Mouse (Mus musculus) layer of hippocampus, adult 18-20 months (tissue): Measurements from ENCODE around the gene Bhlhe23. TPM values are rescaled to one million over a fixed set of nuclear protein-coding genes. Genes with fewer than 3 reads are reported as not detected.

Experiments
- DNase-seq, 2 experiments: peaks; one replicate each; pipeline ENCODE4 v3.0.0; 2022; ENCODE audit warnings: low spot score in 2 of 2
- total RNA-seq, 2 experiments: library from RNA; stranded (reverse); gene quantifications; 2 replicates each; pipeline ENCODE4 v1.2.3; 2021

Bhlhe23 gene
- total RNA-seq, 2 experiments from 2014 or later = not detected

DNA sequence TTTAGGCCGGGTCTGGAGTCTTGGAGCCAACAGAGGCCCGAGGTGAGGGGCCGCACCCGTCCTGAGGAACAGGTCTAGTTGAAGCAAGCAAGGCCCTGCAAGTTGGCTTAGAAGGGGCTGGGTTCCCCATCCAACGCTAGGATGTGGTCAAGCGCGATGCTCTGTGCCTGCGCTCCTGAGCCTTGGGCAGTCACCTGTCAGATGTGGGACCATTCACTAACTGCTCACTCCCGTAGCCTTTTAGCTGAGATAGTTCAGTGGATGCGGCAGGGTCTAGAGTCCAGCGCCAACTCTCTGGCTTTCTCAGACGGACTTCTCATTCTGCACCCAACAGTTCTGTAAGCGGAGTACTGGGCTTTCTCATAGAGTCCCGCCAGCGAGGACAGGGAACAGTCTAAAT lies 1.1 kb downstream of the Bhlhe23 start:
- DNase-seq = no peak

DNA sequence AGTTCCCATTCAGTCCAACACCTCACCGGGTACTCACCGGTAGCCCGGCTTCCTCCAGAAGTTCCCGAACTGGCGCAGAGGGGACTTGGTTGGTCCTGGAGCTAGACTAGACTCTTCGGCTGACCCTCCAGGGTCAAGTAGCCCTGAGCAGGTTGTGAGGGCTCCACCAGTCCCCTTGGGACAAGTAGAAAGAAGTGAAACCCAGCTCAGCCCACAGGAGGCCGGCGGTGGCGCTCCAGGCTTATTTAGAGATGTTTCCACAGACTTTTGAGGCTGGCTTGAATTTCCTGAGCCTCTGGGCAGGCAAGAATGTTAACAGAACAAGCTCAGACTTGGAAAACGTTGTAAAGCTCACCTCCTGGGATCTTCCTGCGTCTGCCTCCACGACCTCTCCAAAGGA lies 1.5 kb downstream of the Bhlhe23 start:
- DNase-seq = no peak

DNA sequence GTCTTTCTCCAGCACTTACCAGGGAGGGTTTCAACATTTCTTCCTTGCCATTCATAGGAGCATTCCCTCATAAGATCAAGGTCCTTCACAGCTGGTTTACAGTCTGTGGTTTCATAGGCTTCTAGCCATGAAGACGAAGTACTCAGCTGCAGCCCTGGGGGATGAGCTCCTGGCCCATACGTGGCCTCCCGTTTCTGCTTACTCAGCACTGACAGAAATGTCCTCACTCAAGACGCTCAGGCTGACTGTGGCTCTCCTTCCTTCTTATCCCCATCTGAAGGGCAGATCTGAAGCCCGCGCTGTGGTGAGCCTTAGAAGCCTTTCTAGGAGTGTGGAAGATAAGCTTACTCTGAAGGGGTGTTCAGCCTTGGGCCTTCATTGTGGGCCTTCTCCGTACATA lies 11.0 kb downstream of the Bhlhe23 start:
- no peak for DNase-seq

DNA sequence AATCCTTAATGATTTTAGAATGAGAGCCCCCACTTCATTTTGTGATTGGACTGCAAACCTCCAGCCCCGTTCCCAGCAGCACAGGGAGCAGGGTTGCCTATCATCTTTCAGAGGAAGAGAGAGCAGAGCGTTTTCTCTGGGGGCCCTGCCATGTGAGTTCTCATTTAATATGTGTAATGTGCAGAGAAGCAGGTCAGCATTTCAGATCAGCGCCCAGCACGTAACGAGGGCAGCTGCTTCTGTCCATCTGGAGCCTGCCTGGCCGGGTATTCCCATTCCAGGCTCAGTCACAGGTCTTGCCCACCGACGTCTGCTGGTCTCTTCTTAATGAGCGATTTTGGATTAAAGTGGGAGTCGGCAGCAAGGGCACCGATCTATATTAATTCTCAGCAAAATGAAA lies 11.7 kb downstream of the Bhlhe23 start:
- DNase-seq = no peak

DNA sequence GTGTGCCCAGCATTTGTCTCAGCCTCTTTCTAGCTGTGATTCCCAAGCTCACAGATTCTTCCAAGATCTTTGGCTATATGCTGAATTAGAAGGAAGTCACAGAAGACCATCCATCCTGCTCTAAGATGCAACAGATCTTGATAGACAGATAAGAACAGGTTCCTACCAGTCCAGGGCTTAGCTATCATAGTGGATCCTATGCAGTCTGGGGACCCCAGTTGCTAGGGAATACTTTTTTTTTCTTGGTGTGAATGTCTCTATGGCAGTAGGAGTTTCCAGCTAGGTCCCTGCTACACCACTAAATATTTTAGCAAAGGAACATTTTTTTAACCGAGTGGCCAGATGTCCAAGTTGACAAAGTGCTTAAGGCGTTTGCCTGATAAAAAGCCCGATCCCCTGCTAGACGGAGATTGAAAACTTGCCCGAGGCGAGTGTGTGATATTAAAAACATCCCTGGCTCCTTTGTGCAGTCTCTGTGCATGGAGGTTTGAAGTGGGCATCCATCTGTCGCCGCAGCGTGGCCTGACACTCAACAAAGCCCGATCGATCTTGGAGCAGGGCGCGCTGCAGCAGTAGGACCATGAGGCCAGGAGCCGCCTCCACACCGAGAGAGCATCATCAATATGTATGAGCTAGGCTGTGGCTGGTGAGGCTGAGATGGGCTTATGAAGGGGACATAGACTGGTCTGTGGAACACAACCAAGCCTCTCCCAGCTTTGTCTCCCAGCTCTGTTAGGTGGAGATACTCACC lies 18.0 kb downstream of the Bhlhe23 start:
- DNase-seq = no peak

DNA sequence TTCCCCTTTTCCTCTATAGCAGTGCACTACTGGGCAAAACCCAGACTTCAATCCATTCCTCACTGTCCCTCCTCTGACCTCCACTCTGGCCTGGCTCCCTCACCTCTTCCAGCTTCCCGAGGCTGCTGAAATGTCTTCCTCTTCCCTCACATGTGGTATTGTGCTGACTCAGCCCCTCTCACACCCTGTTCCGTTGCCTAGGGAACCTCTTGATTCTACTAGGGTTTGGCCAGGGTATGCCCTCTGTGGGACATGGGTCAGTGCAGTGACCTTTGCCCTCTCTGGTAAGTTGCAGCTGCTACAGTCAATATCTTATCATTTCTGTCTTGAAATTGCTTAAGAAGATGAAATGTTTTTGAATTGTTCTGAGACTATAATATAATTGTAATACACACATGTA lies 19.9 kb downstream of the Bhlhe23 start:
- DNase-seq = no peak

DNA sequence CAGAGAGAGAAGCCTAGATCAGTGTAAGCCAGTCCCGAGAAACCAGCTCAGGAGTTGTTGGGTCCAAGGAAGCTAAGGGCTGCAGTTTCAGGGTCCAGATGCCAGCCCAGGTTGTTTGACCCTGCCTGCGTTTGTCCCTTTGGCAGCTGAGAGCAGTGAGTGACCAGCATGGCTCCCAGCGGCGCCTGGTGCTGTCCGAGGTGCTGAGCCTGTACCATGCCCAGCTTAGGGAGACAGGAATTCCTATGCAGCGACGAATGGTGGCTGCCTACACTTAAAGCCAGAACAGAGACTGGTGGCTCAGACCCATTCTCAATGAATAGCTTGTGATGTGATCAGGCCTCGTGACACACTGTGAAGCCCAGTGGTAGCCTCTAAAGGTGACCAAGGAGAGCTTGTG lies 20.8 kb downstream of the Bhlhe23 start:
- DNase-seq = no peak

DNA sequence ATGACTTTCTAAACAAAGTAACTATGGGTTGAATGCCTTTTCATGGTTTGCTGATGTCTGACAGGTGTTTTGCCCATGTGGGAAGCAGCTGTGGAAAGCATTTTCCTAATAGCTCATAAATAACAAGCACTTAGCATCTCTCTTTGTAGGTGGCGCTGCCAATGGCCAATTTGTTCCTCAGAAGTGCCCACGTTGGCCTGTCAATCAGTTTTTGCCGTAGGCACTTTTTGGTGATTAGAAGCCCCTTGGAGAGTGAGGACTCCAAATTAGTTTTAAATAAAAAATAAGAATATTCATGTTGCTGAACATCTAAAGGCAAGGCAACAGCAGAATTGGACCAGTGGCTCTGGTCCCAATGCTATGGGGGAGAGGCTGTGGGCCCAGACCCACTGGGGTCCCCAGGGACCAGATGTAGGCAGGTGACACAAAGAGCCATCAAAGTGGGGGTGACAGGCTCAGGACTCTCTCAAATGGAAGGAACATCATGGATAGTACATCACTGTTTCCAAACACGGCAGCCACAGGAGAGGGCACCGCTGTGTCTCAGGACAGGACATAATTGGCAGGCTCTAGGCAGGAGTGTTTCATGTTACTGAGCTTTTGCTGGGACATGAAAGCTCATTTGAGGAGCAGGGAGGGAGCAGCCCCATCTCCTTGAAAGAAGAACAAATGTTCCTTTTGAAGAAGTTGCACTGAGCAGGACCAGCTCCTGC lies 21.6 kb downstream of the Bhlhe23 start:
- DNase-seq = no peak

DNA sequence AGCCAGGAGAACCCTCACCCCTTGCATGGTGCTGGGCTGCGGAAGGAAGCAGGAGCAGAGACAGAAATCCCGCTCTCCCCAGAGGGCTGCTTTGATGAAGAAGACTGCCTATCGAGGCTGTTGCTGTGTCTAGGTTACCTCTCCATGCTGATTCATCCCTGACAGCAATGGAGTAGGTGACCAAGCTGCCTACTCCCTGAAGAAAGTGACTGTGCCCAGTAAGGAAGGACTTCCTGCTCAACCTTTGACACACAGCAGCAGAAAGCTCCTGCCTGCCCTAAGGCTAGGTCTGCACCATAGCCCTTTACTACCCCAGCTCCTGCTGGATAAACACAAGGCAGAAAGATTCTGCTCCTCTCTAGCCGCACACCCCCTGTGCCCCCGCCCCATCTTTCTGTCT lies 27.8 kb downstream of the Bhlhe23 start:
- no peak for DNase-seq

DNA sequence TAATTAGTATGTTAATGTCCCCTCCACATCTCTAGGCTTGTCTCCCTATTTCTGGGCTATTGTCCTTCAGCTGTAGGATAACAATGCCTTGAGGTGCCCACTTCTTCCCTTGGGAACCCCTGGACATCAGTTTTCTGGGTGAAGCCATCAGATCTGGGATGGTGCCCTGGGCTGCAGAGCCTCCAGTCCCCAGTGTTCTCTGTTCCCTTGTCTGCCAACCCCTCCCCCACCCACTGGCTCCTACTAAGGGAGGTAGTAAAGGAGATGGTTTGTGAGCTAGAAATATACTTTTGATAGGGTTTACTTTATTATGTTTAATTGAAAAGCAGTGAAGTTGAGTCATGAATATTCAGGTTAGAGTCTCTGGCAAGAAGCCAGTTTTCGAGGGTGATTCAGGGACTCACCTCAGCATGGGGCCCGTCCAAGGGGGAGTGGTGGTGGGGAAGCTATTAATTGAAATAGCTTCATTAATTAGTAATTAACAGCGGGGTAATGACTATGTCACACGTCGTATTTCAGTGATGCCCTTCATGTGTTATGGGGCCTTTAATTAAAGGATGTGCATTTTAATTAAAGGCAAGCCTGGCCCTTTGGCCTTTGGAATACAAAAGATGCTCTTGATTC lies 30.0 kb downstream of the Bhlhe23 start:
- no peak for DNase-seq

DNA sequence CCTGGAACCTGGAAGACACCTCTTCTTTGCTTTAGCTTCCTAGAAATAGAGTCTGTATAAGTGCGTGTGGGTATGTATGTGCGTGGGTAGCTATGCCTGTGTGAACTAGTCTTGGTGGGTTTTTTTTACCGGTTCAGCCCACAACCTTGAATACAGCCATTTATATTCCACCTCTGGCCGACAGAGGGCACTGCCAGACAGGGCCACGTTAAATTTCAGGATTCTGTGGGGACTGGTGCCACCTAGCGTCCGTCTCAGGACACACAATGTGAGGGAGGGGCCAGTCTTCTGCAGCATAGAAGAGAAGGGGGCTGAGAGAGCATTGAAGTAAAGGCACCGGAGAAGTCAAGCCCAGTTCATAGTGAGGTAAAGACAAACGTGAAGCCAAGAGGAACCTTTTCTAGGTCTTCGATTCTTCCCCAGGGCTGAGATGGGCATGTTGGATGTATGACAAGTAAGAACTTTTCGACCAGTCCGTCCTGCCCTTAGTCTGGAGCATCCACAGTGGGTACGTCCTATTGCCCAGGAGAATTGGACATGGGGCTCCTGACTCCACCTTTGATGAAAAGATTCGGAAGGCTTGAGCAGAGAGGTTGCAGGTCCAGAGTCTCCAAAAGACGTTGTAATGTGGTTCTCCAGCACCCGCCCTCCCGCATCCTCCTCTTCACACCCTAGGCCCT lies 31.3 kb downstream of the Bhlhe23 start:
- DNase-seq = peak; percentile 75 to 92

DNA sequence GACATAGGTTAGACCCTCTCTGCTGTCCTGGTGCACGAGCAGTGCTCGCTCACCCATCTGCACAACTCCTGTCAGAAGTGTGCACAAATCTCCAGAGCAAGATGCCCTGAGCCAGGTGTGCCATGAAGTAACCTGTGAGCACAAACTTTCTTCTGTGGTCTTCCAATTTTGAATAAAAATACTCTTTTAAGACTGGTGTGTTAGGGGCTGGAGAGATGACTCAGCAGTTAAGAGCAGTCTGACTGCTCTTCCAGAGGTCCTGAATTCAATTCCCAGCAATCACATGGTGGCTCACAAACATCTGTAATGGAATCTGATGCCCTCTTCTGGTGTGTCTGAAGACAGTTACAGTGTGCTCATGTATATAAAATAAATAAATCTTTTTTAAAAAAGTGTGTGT lies 33.4 kb downstream of the Bhlhe23 start:
- no peak for DNase-seq

DNA sequence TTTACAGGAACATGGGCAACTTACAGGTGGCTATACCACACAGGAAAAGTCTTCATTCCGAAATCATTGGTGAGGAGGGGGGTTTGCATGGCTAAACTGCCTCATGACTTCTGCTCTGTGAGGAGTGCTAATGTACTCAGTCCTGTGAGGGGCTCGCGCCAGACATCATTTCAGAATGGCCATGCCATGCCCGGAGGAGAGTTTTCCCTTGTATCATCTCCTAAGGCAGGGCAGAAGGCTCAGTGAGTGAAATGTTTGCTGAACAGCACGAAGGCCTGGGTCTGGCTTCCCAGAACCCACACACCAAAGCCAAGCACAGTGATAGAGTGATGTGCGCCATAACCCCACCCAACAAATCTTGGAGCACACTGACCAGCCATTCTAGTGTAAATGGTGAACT lies 33.9 kb downstream of the Bhlhe23 start:
- DNase-seq = no peak

DNA sequence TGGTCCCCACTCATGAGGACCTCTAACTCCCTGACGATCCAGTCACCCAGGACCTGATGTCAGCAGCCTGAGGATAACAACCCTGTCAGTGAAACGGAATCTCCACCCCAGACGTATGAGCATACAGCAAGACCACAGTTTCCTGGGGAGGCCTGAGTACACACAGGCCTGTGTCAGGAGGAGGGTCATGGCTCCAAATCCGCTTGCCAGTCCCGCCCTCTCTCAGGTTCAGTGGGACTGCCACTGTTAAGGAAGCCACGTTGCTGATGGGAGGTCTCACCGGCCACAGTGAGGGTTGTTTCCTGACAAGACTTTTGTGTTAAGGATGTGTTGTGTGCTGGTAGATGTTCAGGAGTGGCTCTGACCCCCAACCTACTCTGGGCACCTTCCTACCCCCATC lies 35.3 kb downstream of the Bhlhe23 start:
- DNase-seq = no peak

DNA sequence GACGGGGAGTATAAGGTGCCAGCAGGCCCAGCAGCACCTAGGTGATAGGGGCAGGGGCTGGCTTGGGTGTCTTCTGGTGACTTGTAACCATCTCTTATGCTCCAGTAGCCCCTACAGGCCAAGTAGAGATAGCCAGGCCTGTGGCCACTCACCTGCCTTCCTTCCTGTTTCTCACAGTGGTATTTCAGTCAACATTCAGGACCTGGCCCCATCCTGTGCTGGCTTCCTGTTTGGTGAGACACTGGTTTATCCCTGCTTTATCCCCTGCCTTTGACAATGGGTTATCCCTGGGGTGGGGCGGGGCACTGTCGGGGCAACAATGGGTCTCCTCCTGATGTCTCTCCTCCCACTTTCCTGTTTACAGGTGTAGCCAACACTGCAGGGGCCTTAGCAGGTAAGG lies 36.4 kb downstream of the Bhlhe23 start:
- no peak for DNase-seq

DNA sequence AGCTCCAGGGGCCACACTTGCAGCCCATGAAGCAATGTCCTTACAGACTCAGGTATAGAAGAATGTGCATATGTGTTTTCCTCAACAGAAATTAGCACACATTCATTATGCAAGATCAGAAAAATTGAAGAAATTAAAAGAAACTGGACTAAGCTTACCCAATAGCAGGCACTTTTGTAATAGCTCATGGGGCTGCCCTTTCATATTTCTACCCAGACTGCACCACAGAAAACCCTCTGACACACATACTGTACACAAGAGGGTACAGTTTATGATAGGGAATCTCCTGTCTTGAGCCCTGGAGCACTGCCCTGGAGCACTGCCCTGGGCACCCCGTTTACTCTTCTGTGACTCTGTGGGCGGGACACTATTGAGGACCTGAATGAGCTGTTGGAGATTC lies 38.7 kb downstream of the Bhlhe23 start:
- no peak for DNase-seq

DNA sequence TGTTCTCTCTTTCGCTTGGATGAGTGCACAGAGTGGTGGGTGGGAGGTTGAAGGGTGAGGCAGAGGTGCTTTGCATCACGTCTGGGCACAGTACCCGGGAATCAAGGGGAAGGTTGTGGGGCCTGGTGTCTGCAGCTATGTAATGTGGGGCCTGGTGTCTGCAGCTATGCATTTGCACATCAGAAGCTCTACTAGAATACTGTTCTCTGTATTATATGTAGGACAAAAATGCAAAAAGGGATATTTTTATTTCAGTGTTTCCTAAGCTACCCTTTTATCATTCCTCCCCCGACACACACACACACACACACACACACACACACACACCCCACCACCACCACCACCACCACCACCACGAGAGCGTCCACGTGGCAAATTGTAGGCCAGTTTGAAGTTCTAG lies 41.5 kb downstream of the Bhlhe23 start:
- DNase-seq = no peak

DNA sequence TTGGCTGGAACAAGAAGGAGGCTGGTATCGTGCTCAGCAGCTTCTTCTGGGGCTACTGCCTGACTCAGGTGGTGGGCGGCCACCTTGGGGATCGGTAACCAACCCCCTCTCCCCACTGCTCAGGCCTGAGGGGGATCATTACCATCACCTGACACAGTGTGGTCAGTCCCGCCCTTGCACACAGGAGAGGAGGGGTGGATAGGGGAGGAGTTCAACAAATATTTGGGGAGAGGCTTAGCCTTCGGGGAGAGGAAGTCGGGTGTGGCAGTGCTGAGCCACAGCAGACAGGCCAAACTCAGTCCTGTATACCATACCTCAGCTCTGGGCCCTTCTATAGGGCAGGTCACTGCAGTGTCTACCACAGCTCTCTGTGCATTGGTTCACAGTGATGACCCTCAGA lies 44.7 kb downstream of the Bhlhe23 start:
- DNase-seq = no peak

DNA sequence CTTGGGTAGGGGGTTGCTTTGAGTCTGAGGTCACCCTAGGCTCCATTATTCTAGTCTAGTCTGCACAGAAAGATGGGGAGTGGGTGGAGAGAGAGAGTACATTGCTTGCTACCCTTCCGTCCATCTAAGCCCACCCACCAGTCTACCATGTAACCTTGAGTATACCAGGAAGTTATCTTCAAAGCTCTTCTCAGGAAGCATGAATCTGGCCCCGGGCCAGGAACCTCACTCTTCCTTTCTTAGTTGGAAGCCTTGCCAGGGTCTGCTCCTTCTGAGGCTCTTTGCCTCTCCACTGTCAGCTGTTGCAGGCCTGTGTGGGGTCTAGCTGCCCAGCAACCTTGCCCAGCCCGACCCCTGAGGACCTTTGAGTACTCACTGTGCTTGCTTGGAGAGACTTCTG lies 45.7 kb downstream of the Bhlhe23 start:
- DNase-seq = no peak

DNA sequence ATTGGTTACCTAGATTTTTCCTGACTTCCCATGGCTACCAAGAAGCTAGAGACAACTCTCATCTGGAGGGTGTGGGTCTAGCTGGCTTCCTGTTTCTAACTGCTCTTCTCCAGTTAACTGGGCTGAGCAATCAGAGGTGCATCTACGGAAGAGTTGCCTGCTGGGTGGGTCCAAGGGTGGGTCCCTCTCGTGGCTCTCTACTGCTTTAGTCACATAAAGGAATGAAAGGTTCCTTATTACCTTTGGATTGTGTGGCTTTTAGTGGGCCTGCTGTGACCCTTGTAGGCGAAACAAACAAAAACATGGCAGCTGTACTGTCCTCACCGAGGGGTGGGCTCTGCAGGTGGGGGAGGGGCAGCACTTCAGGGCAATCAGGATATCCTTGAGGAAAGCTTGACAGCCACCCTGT lies 49.1 kb downstream of the Bhlhe23 start:
- DNase-seq = no peak

DNA sequence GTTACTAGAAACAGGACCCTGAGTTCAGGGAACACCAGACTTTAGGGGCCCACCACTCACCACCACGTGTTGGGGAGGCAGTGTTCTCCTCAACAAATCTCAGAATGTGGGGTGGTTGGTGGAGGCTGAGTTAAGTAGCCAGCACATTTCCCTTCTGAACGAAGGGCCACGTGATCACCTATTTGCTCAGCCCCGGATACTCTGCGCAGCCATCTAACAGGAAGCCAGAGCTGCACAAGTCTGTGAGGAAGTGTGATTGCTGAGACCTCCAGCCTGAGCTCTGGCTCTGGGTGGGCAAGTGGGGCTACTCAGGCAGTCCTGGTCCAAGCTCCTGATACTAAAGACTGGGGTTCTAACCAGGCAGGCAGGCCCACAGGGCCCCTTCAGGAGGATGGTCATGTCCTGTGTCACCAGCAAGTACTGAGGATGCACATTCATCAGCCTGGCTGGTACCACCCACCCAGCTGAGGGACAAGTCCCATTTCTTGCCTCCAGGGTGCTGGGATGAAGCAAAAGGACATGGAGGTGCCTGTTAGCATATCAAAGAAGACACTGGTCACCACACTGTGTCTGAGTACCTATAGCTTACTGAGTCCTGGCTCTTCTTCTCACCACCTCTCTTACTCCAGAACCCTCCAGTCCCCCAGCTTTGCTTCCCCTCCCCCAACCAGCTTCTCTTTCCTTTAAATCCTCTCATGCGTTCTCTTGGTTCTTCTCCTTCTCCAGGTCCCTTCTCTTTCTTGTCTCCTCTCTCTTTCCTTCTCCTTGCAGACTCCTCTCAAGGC lies 49.9 kb downstream of the Bhlhe23 start:
- no peak for DNase-seq
